Mouse (Mus musculus): Measurements from ENCODE around the gene Crb2. TPM values are rescaled to one million over a fixed set of nuclear protein-coding genes. Genes with fewer than 3 reads are reported as not detected.

The Crb2 gene
- polyA plus RNA-seq, 2 experiments: 0.41 to 0.60 TPM

GRCm38 (mm10) chr2:37774571-37774970 is 1.5 kb upstream of the Crb2 start:
- H3K9me3 ChIP-seq (ENCODE audit: control insufficient read depth, low read length): no peaks in the 10 kb centered on the region
- no peak overlapping the region for H3K4me2 ChIP-seq (replicated peaks; ENCODE audit: low read depth, low read length, severe bottlenecking)
- no peak for ATAC-seq (ENCODE audit: low FRiP score, low read depth)
- no peak overlapping the region for H3K27ac ChIP-seq (replicated peaks; ENCODE audit: low read depth, low read length)
- DNase-seq (ENCODE audit: low spot score): peak; percentile 53
- no peak overlapping the region for H3K9ac ChIP-seq (ENCODE audit: low read depth, low read length, severe bottlenecking)
- no peaks in the 10 kb centered on the region for H3K36me3 ChIP-seq (ENCODE audit: control insufficient read depth, insufficient read depth, low read length)
- 11% methylated on average over 5 of the region's 5 CpGs for WGBS
- H3K4me1 ChIP-seq (ENCODE audit: control insufficient read depth, insufficient read depth, low read length): peaks cover 26% of the 10 kb centered on the region
- TF ChIP-seq POLR2A (IDR thresholded peaks at IDR 0.05; ENCODE audit: borderline replicate concordance, extremely low read depth, insufficient read depth, insufficient read length): no peak
- H3K27me3 ChIP-seq (ENCODE audit: control insufficient read depth, insufficient read depth, low read length): no peaks in the 10 kb centered on the region; the same call in 1 of the 2 replicates
- no peak overlapping the region for H3K4me3 ChIP-seq (replicated peaks; ENCODE audit: low read length)

DNA sequence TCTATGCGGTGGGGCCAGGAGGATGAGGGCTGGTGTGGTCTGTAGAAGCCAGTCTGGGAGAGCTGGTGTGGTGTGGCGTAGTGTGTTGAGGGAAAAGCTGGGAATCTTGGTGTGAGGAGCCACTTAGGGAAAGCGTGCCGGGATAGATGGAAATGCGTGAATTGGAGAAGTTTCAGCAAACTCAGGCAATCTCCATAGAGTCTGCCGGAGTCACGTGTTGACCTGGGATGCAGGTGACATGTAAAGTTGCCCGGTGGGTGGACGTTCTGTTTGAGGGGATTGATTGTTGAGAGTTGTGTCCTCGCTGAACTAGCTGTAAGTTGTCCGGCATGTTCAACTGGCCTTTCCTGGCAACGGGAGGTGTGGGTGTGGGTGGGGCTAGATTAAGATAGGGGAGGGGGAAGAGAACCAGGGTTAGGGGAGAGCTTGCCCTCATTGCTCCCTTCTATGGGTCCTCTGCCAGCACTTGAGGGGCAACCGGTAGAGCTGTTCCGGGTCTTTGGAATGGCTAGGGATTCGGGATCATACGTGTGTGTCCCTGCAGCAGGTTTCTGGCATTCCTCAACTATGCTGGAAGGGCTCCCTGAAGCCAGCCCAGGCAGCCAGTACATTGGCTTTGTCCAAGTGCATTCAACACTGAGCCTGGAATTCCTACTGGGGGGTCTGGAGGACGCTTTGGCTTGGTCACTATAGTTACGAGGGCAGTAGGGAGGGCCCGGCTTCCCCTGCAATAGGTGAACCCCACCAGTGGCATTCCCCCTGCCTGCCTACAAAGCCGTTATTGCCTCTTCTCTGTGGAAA is 762 bp downstream of the Crb2 start:
- no peaks in the 10 kb centered on the region; the same call in 1 of the 2 replicates for H3K27me3 ChIP-seq (ENCODE audit: control insufficient read depth, insufficient read depth, low read length)
- peaks cover 35% of the 10 kb centered on the region for H3K4me1 ChIP-seq (ENCODE audit: control insufficient read depth, insufficient read depth, low read length)
- peak overlapping the region; percentile 40 for H3K4me2 ChIP-seq (replicated peaks; ENCODE audit: low read depth, low read length, severe bottlenecking)
- ATAC-seq (ENCODE audit: low FRiP score, low read depth): no peak
- no peaks in the 10 kb centered on the region for H3K9me3 ChIP-seq (ENCODE audit: control insufficient read depth, low read length)
- WGBS: 20% methylated on average over 20 of the region's 20 CpGs
- no peak for TF ChIP-seq POLR2A (IDR thresholded peaks at IDR 0.05; ENCODE audit: borderline replicate concordance, extremely low read depth, insufficient read depth, insufficient read length)
- no peak for DNase-seq (ENCODE audit: low spot score)
- peak overlapping the region; percentile 22 for H3K4me3 ChIP-seq (replicated peaks; ENCODE audit: low read length)
- no peaks in the 10 kb centered on the region for H3K36me3 ChIP-seq (ENCODE audit: control insufficient read depth, insufficient read depth, low read length)
- 0 out of 2 replicates have a peak overlapping the region, but pooled peaks have one; percentile 31 for H3K9ac ChIP-seq (ENCODE audit: low read depth, low read length, severe bottlenecking)
- no peak overlapping the region for H3K27ac ChIP-seq (replicated peaks; ENCODE audit: low read depth, low read length)

GRCm38 (mm10) chr2:37777958-37778720 is 2.1 kb downstream of the Crb2 start:
- Histone ChIP-seq H3K4me2 (replicated peaks; ENCODE audit: low read depth, low read length, severe bottlenecking) (no peak overlapping the region), H3K27ac (replicated peaks; ENCODE audit: low read depth, low read length) (no peak overlapping the region), H3K27me3 (ENCODE audit: control insufficient read depth, insufficient read depth, low read length) (no peaks in the 10 kb centered on the region; the same call in 1 of the 2 replicates), H3K4me3 (replicated peaks; ENCODE audit: low read length) (no peak overlapping the region), H3K9ac (ENCODE audit: low read depth, low read length, severe bottlenecking) (no peak overlapping the region), H3K36me3 (ENCODE audit: control insufficient read depth, insufficient read depth, low read length) (no peaks in the 10 kb centered on the region), H3K9me3 (ENCODE audit: control insufficient read depth, low read length) (no peaks in the 10 kb centered on the region), H3K4me1 (ENCODE audit: control insufficient read depth, insufficient read depth, low read length) (peaks cover 40% of the 10 kb centered on the region)
- no peak for TF ChIP-seq POLR2A (IDR thresholded peaks at IDR 0.05; ENCODE audit: borderline replicate concordance, extremely low read depth, insufficient read depth, insufficient read length)
- ATAC-seq (ENCODE audit: low FRiP score, low read depth) (no peak), DNase-seq (ENCODE audit: low spot score) (no peak)
- 42% methylated on average over 10 of the region's 10 CpGs for WGBS

DNA sequence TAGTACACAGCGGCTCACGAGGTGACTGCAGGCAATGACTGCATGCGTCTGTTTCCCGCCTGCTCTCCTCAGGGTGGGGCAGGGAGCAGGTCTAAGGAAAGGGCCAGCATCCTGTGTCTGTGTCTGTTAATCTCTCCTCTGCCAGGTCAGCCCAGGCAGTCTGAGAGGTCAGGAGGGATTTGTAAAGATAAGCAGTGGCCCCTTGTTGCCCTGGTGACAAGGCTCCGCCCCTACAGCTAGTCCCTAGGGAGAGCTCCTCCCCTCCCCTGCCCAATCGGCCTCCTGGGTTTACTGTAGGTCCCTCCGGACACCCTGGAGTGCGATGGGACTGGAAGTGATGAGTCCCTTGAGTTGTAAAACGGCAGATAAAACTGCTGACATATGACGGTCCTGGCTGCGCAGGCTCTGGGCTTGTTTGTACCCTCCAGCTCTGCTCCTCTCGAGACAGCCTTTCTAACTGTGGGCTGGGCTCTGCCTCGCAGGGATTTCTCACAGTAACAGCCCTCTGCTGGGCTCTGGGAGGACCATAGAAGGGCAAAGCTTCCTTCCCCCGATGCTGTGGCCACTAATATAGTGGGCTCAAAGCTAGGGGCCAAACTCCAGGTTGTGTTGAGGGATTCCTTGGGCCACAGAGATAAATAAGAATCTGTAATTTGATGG is 4.4 kb downstream of the Crb2 start:
- DNase-seq (ENCODE audit: low spot score) (no peak), ATAC-seq (ENCODE audit: low FRiP score, low read depth) (no peak)
- Histone ChIP-seq H3K9me3 (ENCODE audit: control insufficient read depth, low read length) (no peaks in the 10 kb centered on the region), H3K4me1 (ENCODE audit: control insufficient read depth, insufficient read depth, low read length) (peaks cover 40% of the 10 kb centered on the region), H3K4me2 (replicated peaks; ENCODE audit: low read depth, low read length, severe bottlenecking) (peak overlapping the region; percentile 30; the same call in 1 of the 2 replicates), H3K27ac (replicated peaks; ENCODE audit: low read depth, low read length) (no peak overlapping the region), H3K36me3 (ENCODE audit: control insufficient read depth, insufficient read depth, low read length) (no peaks in the 10 kb centered on the region), H3K4me3 (replicated peaks; ENCODE audit: low read length) (no peak overlapping the region), H3K27me3 (ENCODE audit: control insufficient read depth, insufficient read depth, low read length) (no peaks in the 10 kb centered on the region; the same call in 1 of the 2 replicates), H3K9ac (ENCODE audit: low read depth, low read length, severe bottlenecking) (peak overlapping the region; percentile 16; the same call in 1 of the 2 replicates)
- 5% methylated on average over 14 of the region's 14 CpGs for WGBS
- no peak for TF ChIP-seq POLR2A (IDR thresholded peaks at IDR 0.05; ENCODE audit: borderline replicate concordance, extremely low read depth, insufficient read depth, insufficient read length)

GRCm38 (mm10) chr2:37781421-37781820 is 5.4 kb downstream of the Crb2 start:
- Histone ChIP-seq H3K36me3 (ENCODE audit: control insufficient read depth, insufficient read depth, low read length) (no peaks in the 10 kb centered on the region), H3K27ac (replicated peaks; ENCODE audit: low read depth, low read length) (no peak overlapping the region), H3K9ac (ENCODE audit: low read depth, low read length, severe bottlenecking) (no peak overlapping the region), H3K4me3 (replicated peaks; ENCODE audit: low read length) (no peak overlapping the region), H3K9me3 (ENCODE audit: control insufficient read depth, low read length) (no peaks in the 10 kb centered on the region), H3K4me2 (replicated peaks; ENCODE audit: low read depth, low read length, severe bottlenecking) (no peak overlapping the region), H3K4me1 (ENCODE audit: control insufficient read depth, insufficient read depth, low read length) (peaks cover 32% of the 10 kb centered on the region), H3K27me3 (ENCODE audit: control insufficient read depth, insufficient read depth, low read length) (peaks cover 8% of the 10 kb centered on the region; the same call in 1 of the 2 replicates)
- no peak for ATAC-seq (ENCODE audit: low FRiP score, low read depth)
- DNase-seq (ENCODE audit: low spot score): no peak
- 21% methylated on average over 3 of the region's 3 CpGs for WGBS
- no peak for TF ChIP-seq POLR2A (IDR thresholded peaks at IDR 0.05; ENCODE audit: borderline replicate concordance, extremely low read depth, insufficient read depth, insufficient read length)
